Mouse (Mus musculus): Measurements from ENCODE around the gene Rer1.

DNA sequence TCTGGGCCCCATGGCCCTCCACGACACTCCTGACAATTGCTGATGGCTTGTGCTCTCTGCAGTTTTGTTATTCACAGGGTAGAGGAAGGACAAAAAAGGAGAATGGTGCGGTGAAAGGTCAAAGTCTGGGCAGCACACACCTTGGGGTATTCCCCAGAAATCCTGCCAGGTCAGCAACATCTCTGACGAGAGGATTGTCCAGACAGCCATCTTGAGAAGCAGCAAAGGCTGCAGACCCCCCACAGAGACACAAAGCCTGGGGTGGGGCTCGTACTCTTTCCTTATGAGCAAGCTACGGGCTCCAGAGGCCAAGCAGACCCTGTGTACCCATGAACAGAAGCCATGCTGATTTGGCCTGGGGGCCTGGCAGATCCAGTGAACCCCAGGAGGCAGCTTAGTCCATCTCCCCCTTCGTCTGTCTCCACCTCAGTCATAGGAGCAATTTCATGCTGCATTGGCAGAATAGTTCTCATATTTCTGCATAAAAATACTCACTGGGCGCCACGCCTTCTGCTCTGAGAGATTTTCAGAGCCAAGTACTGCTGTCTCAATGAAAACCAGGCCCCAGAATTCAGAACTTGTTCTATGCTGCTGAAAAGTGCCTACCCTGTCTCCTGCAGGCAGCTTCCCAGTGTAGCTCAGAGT is 27.7 kb upstream of the Rer1 start:
- no peak for TF ChIP-seq CTCF (IDR thresholded peaks at IDR 0.05; ENCODE audit: extremely low read depth, insufficient read depth, insufficient read length, insufficient replicate concordance)
- no peak for TF ChIP-seq POLR2A (IDR thresholded peaks at IDR 0.05; ENCODE audit: low read depth, low read length)
